Mouse (Mus musculus) activated CD4-positive, CD25-positive, alpha-beta regulatory T cell, adult 4 months (primary cell): ENCODE measurements around the gene Dglucy. TPM values are rescaled to one million over a fixed set of nuclear protein-coding genes. Genes with fewer than 3 reads are reported as not detected.
"Not testable (repeated sequence)": the region's sequence is repeated elsewhere in the genome, so short reads cannot be mapped to it uniquely, and the experiment has no call there.

Experiments
- ATAC-seq: one replicate; pipeline ENCODE4 v1.8.0; 2017
- polyA plus RNA-seq, 2 experiments: library from polyadenylated mRNA; unstranded; fragments of 100-300 nt; shearing (Covaris generic); gene quantifications; one replicate each; pipeline ENCODE4 v1.2.1; 2017

Dglucy gene
- polyA plus RNA-seq, 2 experiments from 2014 or later = 15.6 to 18.1 TPM

DNA sequence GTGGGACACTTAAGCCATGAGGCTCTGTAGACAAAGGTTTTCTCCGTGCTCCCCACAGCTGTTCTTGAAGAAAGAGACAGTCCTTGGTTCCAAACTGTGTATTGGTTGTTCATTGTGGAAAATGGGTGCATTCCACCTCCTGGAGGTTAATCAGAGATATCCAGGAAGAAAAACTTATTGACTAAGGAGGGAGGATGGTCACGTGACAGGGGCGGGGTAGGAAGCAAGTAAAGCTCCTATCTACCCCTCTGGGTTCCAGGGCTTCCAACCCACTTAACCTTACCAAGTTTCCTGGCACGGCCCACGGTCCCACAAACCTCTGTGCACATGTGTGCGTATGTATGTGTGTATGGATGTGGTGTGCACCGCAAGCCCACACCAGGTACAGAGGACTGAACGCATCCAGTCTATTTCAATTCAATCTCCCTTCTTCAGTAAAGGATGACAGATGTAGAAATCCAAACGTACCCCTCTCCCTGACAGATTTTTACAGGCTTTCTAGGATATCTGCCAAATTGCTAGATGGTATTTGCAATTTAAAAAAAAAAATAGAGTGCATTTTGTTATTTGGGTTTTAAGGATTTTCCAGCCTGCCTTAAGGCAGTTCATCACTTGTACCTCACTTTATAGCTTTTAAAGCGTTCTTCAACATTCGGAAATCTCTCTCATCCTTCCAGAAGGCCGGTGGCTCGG, 2.7 kb downstream of the Dglucy start:
- ATAC-seq = no peak

DNA sequence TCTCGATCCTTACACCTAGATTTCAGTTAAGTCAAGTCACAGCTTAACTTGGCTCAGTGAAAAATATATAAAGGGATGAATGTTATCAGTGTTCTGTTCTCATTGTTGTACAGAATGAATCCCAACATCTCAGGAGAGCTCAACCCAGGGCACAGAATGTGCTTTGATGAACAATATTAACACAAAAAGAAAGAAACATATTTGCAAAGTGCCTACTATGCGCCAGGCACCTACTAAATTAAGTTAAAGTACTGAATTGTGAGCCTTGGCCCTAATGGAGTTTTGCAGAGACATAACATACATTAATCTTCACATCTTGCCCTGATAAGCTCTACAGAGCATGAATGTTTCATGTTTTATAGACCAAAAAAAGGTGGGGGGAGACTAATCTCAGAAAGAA, 5.3 kb downstream of the Dglucy start:
- no peak for ATAC-seq

DNA sequence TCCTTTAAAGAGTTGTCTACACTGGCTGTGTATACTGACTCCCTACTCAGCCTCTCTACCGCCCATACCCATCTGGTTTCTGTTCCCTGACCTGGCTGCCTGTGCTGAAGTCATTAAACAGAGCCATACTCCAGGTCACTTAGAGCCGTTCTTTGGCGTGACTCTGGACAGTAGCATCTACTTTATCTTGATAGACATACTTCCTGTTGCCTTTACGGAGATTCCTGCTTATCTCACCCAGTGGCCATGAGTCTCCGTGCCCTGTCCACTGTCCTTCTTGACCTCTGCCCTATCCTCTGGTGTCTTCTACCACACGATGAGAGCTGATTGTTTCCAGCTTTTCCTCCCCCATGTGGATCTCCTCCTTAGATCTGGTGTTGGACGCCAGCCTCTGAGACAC, 6.5 kb downstream of the Dglucy start:
- ATAC-seq = no peak

DNA sequence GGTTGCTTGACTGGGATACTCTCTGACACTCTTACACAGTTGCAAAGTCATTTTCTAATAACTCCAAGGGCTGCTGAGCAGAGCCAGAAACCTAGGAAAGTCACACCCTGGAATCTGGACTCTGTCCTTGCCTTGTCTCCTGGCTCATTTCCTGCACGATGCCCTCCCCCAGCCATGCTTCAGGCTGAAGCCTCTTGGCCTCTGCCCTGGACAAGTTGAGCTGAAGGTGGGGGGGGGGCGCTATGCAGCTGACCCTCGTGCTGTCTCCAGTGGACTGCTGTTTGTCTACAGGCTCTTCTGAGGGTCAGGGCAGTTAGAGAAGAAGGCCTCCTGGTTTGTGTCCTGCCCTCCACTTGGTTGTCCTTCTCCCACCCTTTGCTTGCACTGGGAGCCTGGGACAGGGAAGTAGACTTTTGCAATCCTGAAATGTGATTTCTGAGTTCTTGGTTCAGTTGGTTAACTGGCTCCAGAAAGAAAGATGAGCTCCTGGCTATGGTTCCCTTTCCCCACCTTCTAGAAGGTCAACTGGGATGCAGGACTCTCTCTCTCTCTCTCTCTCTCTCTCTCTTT, 11.2 kb downstream of the Dglucy start:
- no peak for ATAC-seq

DNA sequence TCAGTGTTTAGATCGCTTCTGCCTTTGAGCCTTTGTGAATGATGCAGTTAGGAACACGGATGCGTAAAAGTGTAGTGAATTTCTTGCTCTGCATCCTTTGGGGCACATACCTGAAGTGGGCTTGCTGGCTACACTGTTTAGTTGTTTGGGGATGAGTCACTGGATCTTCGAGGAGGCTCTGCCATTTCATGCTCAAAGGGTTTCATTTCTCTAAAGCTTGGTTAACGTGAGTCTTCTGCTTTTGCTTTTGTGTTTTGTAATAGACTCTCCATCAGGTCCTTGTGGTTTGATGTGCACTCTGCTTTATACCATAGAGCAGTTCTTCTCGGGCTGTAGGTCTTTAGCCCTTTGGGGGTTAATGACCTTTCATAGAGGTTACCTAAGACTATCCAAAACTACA, 12.6 kb downstream of the Dglucy start:
- ATAC-seq = no peak

DNA sequence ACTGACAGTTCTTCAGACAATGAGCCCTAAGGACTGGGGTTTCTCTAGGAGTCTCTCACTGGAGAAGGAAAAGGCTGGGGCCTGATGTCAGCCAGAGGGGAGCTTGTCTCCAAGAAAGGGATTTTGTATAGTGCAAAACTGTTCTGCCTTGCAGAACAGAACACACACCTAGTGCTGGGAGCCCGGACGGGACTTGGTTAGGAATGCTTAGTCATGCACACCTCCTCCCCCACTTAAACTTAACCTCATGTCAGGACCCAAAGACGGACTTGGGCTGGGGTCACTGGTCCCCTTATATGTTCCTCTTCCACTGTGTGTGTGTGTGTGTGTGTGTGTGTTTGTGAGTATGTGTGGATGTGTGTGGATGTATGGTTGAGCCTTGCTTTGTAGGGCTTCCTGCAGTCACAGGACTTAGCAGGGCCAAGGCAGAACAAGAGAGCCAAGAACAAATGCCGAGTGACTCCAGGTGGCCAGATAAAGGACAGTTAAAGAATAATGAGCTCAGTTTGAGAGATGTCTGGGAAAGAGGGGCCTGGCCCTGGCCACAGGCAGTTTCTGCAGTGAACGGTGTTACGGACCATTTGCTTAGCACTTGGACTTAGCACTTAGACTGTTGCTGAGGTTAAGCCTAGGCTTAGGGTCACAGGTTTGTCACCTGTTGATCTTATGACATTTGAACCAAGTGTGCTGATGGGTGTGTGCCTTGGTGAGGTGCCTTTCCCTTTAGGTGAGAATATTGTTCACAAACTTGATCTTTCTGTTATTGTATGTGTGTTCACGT, 15.8 kb downstream of the Dglucy start:
- no peak for ATAC-seq

DNA sequence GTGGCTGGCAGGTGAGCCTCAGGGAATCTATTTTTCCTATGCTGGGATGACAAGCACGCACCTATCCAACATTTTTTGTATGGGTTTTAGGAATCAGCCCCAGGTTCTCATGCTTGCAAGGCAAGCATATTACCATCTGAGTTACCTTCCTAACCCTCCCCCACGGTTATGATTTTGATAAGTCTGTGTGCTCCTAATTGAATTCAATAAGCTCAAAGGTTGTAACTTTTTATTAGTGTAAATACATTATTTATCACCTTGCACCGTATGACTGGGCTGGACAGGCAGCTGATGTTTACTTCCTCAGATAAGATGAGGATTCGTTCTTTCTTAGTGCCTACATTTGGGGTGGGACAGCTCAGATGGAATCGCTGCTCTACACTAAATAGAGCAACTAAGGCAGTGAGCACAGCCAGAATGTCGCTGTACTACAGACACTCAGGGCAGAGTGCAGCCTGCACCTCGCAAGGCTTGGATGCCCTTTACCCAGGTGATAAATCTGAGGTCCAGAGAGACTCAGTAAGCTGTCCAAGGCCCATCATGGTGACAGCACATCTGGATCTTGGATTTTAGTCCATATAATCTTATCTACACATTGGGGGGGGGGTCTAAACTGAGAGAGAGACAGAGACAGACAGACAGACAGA, 16.7 kb downstream of the Dglucy start:
- ATAC-seq = no peak

DNA sequence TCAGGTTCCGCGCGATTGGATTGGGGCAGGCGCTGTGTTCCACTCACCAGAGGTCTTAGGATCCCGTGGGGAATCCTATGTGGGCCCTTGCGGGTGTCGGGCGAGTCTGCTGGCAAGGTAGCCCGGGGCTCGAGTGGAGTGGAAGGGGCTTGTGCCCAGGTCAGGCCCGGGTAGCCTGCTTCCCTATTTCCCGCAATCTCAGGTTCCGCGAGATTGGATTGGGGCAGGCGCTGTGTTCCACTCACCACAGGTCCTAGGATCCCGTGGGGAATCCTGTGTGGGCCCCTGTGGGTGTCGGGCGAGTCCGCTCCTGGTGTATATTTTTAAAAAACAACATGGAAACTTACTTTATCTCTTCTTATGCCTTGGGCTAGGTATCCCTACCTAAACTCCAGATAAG, 24.5 kb downstream of the Dglucy start:
- not testable (repeated sequence) for ATAC-seq

DNA sequence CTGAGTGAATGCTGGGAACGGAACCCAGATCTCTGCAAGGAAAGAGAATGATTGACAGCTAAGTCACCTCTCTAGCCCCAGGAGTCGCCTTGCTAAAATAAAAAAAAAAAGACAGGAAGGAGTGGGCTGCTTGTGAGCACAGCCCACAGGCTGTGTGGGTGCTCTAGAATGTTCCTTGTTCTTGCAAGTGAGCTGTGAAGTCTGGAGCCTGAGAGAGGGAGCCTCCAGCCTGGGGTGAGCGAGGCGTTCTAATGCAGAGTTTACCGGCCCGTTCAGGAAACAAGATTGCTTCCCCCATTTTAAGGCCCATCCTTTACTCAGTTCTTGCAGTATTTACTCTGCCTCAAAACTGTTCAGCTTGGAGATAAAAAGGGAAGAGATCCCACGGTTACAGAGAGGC, 28.4 kb downstream of the Dglucy start:
- no peak for ATAC-seq

DNA sequence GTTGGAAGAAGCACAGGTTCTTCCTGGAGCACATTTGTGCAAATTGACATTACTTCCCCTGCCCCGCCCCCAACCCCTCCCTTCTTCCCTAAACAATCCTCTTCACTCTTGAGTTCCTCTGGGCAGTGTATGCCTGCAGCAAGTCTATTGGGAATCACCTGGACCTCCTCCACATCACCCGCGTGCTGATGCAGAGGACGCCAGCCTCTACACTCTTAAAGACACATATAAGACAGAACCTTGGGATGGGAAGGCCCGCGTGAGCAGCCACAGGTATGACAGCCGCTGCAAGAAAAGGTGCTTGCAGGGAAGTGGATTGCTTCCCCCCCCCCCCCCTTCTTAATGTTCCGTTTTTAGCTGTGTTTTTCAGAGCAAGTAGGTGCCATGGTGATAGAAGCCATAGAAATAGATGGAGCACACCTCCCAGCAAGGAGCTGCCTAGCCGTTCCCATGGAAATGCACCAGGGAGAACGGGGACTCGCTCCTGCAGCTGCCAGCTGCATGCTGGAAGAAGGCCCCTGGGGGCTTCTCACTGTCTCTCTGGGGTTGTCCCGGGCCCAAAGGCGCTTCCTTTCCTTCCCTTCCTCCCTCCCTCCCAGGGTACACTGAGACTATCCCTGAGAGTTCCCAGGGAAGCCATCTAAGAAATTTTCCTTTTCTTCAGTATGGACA, 29.9 kb downstream of the Dglucy start:
- ATAC-seq = no peak

DNA sequence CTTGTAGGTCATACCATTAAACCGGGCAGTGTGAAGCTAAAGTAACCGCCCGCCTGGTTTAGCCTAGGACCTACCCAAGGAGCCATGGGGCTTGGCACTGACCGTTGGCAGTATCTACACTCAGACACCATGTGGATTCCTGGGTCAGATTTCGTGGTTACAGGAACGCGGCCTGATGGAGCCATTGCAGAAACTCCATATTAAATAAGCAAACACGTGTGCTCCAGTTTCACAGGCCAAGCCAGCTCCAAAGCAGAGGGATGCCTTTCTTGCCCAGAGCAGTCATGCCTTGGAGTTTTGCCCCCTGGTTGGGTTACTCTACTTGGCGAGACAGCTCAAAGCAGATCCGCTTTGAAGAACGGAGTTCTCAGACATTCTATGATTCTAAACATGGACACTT, 31.7 kb downstream of the Dglucy start:
- ATAC-seq = no peak

DNA sequence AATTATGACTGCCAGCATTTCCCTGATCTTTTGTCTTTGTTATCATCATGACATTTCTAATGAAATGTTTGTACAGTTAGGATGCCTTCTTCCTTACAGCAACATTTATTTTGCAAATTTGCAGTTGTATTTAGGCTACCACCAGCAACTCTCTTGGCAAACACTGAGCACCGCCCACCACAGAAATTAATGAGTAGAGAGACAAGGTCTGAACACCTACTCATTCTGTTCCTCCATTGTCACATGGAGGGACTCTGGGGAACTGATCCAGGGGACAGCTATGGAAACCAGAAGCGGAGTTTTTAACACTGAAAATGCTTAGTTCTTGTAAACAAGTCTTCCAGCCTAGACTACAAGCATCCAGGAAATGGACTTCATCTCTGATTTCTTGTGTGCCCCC, 35.0 kb downstream of the Dglucy start:
- ATAC-seq = no peak

DNA sequence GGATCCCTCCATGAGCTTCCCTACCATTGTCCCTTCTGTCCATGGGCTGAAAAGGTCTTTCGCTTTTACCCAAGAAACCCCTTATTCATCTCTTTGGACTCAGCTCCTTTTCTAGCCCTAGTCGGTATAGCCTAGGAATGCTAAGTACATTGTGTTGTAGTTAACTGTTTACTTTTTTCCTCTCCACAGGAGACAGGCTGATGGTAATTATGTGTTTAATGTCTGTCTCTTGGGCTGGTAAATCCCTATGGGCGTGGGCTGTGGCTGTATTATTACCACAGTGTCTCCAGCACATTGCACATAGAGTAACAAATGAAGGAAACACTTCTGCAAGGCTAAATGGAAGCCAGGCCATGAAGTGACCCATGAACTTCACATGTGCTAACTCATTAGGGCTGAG, 35.8 kb downstream of the Dglucy start:
- ATAC-seq = no peak

DNA sequence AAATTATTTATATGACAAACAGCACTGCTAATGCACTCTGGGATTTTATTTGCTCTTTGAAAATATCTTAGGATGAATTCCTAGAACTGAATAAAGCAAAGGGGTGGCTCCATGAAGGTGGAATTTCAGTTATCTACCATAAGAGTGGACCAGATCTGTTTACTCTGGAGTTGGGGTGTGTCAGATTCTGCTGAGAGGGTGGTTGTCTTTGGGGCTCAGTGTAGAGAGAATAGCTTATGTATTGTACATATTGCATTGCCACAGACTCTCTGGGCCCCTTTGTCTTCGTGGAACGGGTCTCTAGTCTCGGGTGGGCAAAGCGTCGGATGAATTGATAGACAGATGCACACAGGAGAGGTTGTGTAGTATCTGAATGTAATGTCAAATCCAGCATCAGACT, 38.0 kb downstream of the Dglucy start:
- ATAC-seq = no peak

DNA sequence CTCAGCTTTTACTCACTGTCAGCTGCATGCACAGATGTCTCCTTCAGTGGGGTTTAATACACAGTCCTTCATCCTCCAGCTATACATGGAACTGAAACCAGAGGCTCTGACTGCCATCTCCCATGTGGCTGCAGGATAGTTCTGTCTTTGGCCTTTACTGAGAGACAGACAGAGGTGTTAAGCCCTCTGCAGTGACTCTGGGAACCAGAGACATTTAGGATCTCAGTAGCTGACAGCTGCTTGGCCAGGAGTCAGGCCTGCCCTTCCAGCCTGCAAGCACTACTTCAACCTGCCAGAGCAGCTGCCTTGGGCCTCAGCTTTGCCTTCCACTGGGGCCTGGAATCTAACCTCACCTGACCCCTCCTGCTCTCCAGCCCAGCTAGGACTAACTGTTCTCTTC, 41.1 kb downstream of the Dglucy start:
- no peak for ATAC-seq

DNA sequence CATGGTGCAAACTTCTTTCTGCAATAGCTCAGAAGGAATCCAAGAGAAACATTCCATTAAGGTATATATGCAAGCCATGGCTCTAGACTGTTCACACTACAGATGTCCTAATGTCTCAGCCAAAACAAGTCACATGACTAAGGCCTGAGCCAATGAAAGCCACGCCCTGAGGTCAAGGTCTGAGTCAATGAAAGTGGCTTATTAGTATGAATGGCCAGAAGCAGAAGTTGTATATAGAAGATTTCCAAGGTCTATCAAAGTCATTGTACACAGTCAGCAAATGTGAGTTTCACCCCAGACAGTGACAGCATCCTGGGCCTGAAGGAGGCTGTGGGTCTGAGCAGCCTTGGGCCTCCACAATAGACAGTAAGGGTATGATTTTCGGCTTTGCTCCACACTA, 52.2 kb downstream of the Dglucy start:
- ATAC-seq = no peak

DNA sequence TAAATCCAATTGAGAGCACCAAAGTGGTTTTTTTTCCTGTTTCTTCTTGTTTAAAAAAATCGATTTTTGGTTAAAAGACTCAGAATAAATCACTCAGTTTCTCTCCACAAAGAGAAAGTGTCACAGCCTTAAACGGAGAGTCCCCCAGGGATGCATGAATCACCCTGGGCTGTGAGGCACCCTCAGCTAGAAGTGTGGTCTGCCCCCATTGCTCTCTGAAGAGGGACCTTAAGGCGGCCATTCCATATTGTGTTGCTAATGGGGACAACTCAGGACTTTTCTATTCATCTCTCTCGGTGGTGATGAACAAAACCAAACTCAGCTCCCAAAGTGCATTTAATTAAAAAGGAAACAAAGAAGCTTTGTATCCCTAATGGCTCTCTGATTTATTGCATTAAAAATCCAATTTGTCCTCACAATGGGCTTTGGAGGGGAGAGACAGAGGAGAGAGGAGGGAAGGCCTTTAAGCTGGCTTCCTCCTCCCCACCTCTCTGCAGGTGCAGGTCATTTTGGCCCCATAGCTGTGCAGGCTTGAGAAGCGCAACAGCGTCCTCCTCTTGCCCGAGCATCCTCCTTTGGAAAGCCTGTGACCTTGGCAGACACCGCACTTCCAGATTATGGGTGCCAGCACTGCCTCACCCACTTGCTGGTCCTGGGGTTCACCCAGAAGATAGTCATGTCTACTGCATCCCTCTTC, 52.9 kb downstream of the Dglucy start:
- ATAC-seq = no peak

DNA sequence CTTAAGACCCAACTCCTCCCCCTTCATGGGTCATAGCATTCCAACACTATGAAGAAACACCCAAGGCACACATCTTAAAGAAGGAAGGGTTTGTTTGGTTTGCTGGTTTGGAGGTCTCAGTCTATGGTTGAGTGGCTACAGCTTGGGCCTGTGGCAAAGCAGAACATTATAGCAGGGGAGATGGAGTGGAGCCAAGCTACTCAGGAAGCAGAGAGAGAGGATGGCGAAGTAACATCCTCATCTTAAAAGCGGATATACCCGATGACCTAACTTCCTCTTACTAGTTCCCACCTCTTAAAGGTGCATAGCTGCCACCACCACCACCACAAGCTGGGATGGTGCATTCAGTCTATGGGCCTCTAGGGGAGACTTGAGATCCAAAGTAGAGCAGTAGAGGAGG, 58.4 kb downstream of the Dglucy start:
- peak; percentile 89 for ATAC-seq

DNA sequence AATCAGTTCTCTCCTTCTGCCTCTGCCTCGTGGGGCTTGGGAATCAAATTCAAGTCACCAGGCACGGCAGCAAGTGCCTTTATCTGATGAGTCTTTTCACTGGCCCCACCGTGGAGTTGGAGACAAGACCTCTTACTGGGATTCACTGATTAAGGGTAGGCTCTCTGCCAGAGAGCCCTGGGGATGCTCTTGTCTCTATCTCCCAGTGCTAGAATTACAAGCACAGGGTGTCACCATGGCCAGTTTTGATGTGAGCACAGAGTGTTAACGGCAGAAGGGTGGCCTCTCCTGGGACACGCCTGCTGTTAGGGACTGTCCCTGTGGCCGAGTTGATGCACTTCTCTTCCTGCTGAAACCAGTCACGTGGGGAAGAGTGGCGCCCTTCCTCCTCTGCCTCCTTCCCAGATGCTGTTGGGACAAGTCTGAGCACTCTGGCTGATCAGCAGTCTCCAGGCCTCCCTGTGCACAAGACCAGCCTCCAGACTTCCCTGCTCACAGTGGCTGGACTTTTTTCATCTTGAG, 60.3 kb downstream of the Dglucy start:
- peak; percentile 53 for ATAC-seq

DNA sequence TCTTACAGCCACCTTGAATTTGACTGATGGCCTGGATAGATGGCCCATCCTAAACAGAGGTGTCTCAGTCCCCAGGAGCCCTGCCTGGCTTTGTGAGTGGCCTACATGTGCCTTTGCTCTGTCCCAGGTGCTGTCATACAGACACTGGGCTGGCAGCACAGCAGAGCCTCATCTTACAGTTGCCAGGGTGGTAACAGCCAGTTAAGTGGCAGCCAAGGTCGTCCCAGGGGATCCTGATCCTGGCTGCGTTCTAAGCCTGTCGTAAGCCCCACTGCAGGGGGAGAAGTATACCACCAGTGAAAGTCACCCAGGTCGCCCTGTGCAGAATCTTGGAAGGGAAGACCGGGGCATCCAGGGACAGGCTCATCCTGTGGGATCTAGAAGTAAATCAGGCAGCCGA, 61.1 kb downstream of the Dglucy start:
- ATAC-seq = no peak

DNA sequence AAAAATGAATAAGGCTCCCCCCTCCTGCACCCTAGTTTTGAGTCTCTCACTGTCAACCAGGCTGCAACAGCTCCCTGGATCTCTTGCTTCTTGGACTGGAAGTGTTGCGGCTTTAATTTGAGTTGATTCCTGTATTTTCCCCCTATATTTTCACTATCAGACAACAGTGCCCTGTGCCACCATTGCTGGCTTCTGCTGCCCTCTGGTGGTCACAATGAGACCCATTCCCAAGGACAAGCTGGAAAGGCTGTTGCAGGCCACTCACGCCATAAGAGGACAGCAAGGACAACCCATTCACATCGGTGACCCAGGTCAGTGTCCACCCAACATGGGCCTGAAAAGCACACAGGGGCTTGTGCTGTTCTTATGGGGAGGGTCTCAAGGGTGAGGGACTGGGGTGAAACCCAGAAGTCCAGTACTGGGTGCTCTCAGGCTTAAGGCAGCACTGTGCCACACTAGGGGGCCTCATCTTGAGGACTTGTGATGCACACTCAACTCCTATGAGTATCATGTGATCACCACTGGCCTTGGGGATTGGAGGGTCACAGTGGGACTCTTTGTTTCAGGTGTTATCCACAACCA, 62.4 kb downstream of the Dglucy start:
- no peak for ATAC-seq

DNA sequence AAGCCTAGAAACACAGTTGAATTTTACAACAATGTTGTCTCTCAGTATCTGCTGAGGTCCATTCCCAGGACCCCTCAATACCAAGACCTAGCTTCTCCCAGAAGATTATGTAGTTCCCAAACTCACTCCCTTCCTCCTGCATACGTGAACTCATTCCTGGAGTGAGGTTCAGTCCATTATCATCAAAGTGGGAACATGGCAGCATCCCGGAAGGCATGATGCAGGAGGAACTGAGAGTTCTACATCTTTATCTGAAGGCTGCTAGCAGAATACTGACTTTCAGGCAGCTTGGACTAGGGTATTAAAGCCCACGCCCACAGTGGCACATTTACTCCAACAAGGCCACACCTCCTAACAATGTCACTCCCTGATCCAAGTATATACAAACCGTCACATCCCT, 64.3 kb downstream of the Dglucy start:
- ATAC-seq = no peak
